Mouse (Mus musculus) megakaryocyte progenitor cell, adult 5-6 weeks (primary cell): ENCODE results near the gene Zfp280d. TPM values are rescaled to one million over a fixed set of nuclear protein-coding genes. Genes with fewer than 3 reads are reported as not detected.

ENCODE experiments used
- total RNA-seq, 2 experiments: library from RNA; stranded (forward) in 1 of 2; stranded (reverse) in 1 of 2; fragments of 157-497, 149-512 nt in 1 of 2; fragments of 200-1000 nt in 1 of 2; gene quantifications; 2 replicates each; pipeline versions ENCODE4 v1.2.3 to v1.2.4; 2015 to 2017

The Zfp280d gene
- total RNA-seq, 2 experiments from 2014 or later = 40.6 to 101 TPM

Other genes starting within 250 kb of the Zfp280d start
- gene Tcf12, start 163.0 kb upstream of the Zfp280d start, total RNA-seq (2015) = 89.1 and 105 TPM in 2 replicates
- 36.2 and 49.1 TPM in 2 replicates for gene Tcf12, start 163.0 kb upstream of the Zfp280d start, total RNA-seq (2017)
- gene Mns1, start 163.2 kb downstream of the Zfp280d start, total RNA-seq (2015) = 59.4 and 83.2 TPM in 2 replicates
- 89.7 and 128 TPM in 2 replicates for gene Mns1, start 163.2 kb downstream of the Zfp280d start, total RNA-seq (2017)
- gene Tex9, start 217.4 kb downstream of the Zfp280d start, total RNA-seq (2015) = 8.8 and 17.7 TPM in 2 replicates
- 23.1 and 38.9 TPM in 2 replicates for gene Tex9, start 217.4 kb downstream of the Zfp280d start, total RNA-seq (2017)